Mouse (Mus musculus) left cerebral cortex, postnatal 4 days (tissue): ENCODE data around the gene Zfp948. TPM values are rescaled to one million over a fixed set of nuclear protein-coding genes. Genes with fewer than 3 reads are reported as not detected.

Source experiments
- DNase-seq: peaks from one replicate; pipeline ENCODE4 v3.0.0-alpha.2; 2022
- intact Hi-C: fragments of 180-260 bp; cut with DNase I; formaldehyde crosslinking; loops from one replicate; pipeline ENCODE4 v1.15.1; 2025
- total RNA-seq, 2 experiments: library from RNA; stranded (reverse); gene quantifications; 2 replicates each; pipeline ENCODE4 v1.2.3; 2021

The Zfp948 gene
- total RNA-seq: 10 to 100 TPM; 18.8 to 19.9 TPM

GRCm38 (mm10) chr17:21566728-21567349 is at the start of gene Zfp948:
Gene Zfp948, plus strand, starts transcription at chr17:21567008.
- intact Hi-C loops: no loop called here
- peak; percentile 79 for DNase-seq

- intact Hi-C loops: loop anchor here (5.0 kb wide), 2 partner anchors 65 to 245 kb away; partner anchors contain the start of gene Zfp51
- no peak for DNase-seq
Measured at GRCm38 (mm10) chr17:21517130-21517671, 49.6 kb upstream of the Zfp948 start.

GRCm38 (mm10) chr17:21526270-21526669 is 40.5 kb upstream of the Zfp948 start:
- DNase-seq: no peak
- intact Hi-C loops: no loop called here

- intact Hi-C loops: no loop called here
- no peak for DNase-seq
Measured at GRCm38 (mm10) chr17:21530645-21531330, 36.0 kb upstream of the Zfp948 start.

GRCm38 (mm10) chr17:21531621-21532020 is 35.2 kb upstream of the Zfp948 start:
- DNase-seq: peak; percentile 2
- intact Hi-C loops: no loop called here

- intact Hi-C loops: no loop called here
Measured at GRCm38 (mm10) chr17:21532101-21532951, 34.5 kb upstream of the Zfp948 start.

GRCm38 (mm10) chr17:21533961-21534360 is 32.8 kb upstream of the Zfp948 start:
- intact Hi-C loops: no loop called here
- DNase-seq: no peak

More at GRCm38 (mm10) chr17:21532101-21532951, 34.5 kb upstream of the Zfp948 start:
- peak; percentile 67 for DNase-seq

GRCm38 (mm10) chr17:21534460-21535095 is 32.2 kb upstream of the Zfp948 start:
- intact Hi-C loops: no loop called here
- peak; percentile 4 for DNase-seq

GRCm38 (mm10) chr17:21535096-21536001 is 31.5 kb upstream of the Zfp948 start, which contains the start of gene Zfp52:
Gene Zfp52, plus strand, starts transcription at chr17:21535539.
- intact Hi-C loops: no loop called here
- DNase-seq: peak; percentile 48

GRCm38 (mm10) chr17:21536096-21536495 is 30.7 kb upstream of the Zfp948 start:
- no peak for DNase-seq
- intact Hi-C loops: no loop called here

GRCm38 (mm10) chr17:21536676-21537075 is 30.1 kb upstream of the Zfp948 start:
- intact Hi-C loops: no loop called here
- DNase-seq: no peak

GRCm38 (mm10) chr17:21557831-21558230 is 9.0 kb upstream of the Zfp948 start:
- intact Hi-C loops: no loop called here
- no peak for DNase-seq

GRCm38 (mm10) chr17:21566220-21566619 is 588 bp upstream of the Zfp948 start:
- peak; percentile 10 for DNase-seq
- intact Hi-C loops: no loop called here

- peak; percentile 28 for DNase-seq
- intact Hi-C loops: no loop called here
Measured at GRCm38 (mm10) chr17:21567696-21568095, 888 bp downstream of the Zfp948 start.

GRCm38 (mm10) chr17:21579080-21579479 is 12.3 kb downstream of the Zfp948 start:
- no peak for DNase-seq
- intact Hi-C loops: loop anchor here (10.0 kb wide), 1 partner anchor 614 kb away; no protein-coding TSS in a partner anchor

- intact Hi-C loops: loop anchor here (10.0 kb wide), 1 partner anchor 615 kb away; no protein-coding TSS in a partner anchor
- DNase-seq: peak; percentile 8
Measured at GRCm38 (mm10) chr17:21579493-21580175, 12.8 kb downstream of the Zfp948 start.

- intact Hi-C loops: no loop called here
- no peak for DNase-seq
Measured at GRCm38 (mm10) chr17:21585521-21585920, 18.7 kb downstream of the Zfp948 start.

- intact Hi-C loops: no loop called here
- no peak for DNase-seq
Measured at GRCm38 (mm10) chr17:21616356-21616755, 49.5 kb downstream of the Zfp948 start.

- intact Hi-C loops: no loop called here
- DNase-seq: no peak
Measured at GRCm38 (mm10) chr17:21617352-21617751, 50.5 kb downstream of the Zfp948 start.
